Mouse (Mus musculus) ES-E14 (cell line): Measurements from ENCODE around the gene Nudt7. TPM values are rescaled to one million over a fixed set of nuclear protein-coding genes. Genes with fewer than 3 reads are reported as not detected.

Experiments
- DNase-seq: peaks from one replicate; pipeline ENCODE4 v3.0.0-alpha.2; 2013; ENCODE audit warnings: low read depth, low spot score
- H3K27ac ChIP-seq: 2 replicates; pipeline ENCODE4 v1.5.1; 2012; ENCODE audit warnings: low read depth, mild to moderate bottlenecking, low read length, moderate library complexity, mixed read lengths; ENCODE audit not compliant: poor library complexity, insufficient read depth, severe bottlenecking
- H3K36me3 ChIP-seq: 2 replicates; pipeline ENCODE4 v1.6.1; 2012; ENCODE audit warnings: mild to moderate bottlenecking, low read length, moderate library complexity, mixed read lengths; ENCODE audit not compliant: control insufficient read depth, poor library complexity, insufficient read depth, severe bottlenecking
- H3K4me1 ChIP-seq, 2 experiments: fragments of 150-350 bp in 1 of 2; sonication (generic) in 1 of 2; 2 replicates each; pipeline ENCODE4 v1.6.1; 2012; ENCODE audit warnings: low read length in 2 of 2, mild to moderate bottlenecking in 1 of 2, mixed read lengths in 1 of 2; ENCODE audit not compliant: control insufficient read depth in 2 of 2, insufficient read depth in 2 of 2, poor library complexity in 1 of 2
- H3K4me3 ChIP-seq, 2 experiments: fragments of 150-350 bp in 1 of 2; sonication (generic) in 1 of 2; 2 replicates each; pipeline ENCODE4 v1.5.1; 2012; ENCODE audit warnings: low read length in 2 of 2, low read depth in 1 of 2, mild to moderate bottlenecking in 1 of 2, mixed read lengths in 1 of 2; ENCODE audit not compliant: insufficient read depth in 1 of 2, poor library complexity in 1 of 2, severe bottlenecking in 1 of 2
- H3K9ac ChIP-seq: 2 replicates; pipeline ENCODE4 v1.6.1; 2012; ENCODE audit warnings: low read depth, mild to moderate bottlenecking, low read length, mixed read lengths; ENCODE audit not compliant: poor library complexity, insufficient read depth, severe bottlenecking
- H3K9me3 ChIP-seq: fragments of 150-350 bp; sonication (generic); 2 replicates; pipeline ENCODE4 v1.6.1; 2012; ENCODE audit warnings: low read depth, mild to moderate bottlenecking, low read length; ENCODE audit not compliant: control insufficient read depth, insufficient read depth
- CHD2 ChIP-seq: IDR thresholded peaks from 2 replicates; pipeline ENCODE4 v1.6.1; 2014; ENCODE audit warnings: mild to moderate bottlenecking, low read depth, low read length, inconsistent platforms
- HCFC1 ChIP-seq: IDR thresholded peaks from 2 replicates; pipeline ENCODE4 v1.6.1; 2012; ENCODE audit warnings: low read length, inconsistent platforms, borderline replicate concordance; ENCODE audit not compliant: insufficient read depth
- MAFK ChIP-seq: IDR thresholded peaks from 2 replicates; pipeline ENCODE4 v1.6.1; 2014; ENCODE audit warnings: mild to moderate bottlenecking, low read depth, low read length, inconsistent platforms; ENCODE audit not compliant: insufficient read depth
- ZC3H11A ChIP-seq: IDR thresholded peaks from 2 replicates; pipeline ENCODE4 v1.6.1; 2012; ENCODE audit warnings: low read depth, mild to moderate bottlenecking, inconsistent platforms, low read length, borderline replicate concordance
- ZNF384 ChIP-seq: IDR thresholded peaks from 2 replicates; pipeline ENCODE4 v1.6.1; 2012; ENCODE audit warnings: low read depth, low read length, inconsistent platforms
- in situ Hi-C, 2 experiments: fragments of 600-800 bp; cut with MboI; formaldehyde crosslinking; loops; one replicate each; pipeline ENCODE4 v1.15.1; 2025; ENCODE audit warnings: low sequenced_read_pairs in 2 of 2, inconsistent platforms in 1 of 2; ENCODE audit not compliant: unreplicated experiment in 2 of 2
- total RNA-seq: library from RNA; depleted of rRNA; stranded (reverse); fragments of 300-350 nt; gene quantifications from 2 replicates; pipeline ENCODE4 v1.2.3, GENCODE M21; 2012

The Nudt7 gene
- total RNA-seq, 1 experiment, result 1.8 TPM

DNA sequence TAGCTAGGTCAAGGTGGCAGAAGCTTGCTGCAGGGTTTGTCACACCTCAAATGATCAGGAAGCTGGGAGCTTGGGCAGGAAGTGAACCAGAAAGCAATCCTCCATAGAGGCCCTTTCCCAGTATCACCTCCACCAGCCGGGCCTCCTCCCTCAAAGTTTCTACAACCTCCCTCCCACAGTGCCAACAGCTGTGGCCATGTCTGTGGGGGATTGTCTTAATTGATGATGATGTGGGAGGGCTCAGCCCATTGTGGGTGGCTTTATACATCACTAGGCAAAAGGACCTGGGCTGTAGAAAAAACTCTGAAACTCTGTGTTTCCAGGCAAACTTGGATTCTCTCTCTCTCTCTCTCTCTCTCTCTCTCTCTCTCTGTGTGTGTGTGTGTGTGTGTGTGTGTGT is 18.3 kb upstream of the Nudt7 start:
- H3K27ac ChIP-seq, result no peak overlapping the region

DNA sequence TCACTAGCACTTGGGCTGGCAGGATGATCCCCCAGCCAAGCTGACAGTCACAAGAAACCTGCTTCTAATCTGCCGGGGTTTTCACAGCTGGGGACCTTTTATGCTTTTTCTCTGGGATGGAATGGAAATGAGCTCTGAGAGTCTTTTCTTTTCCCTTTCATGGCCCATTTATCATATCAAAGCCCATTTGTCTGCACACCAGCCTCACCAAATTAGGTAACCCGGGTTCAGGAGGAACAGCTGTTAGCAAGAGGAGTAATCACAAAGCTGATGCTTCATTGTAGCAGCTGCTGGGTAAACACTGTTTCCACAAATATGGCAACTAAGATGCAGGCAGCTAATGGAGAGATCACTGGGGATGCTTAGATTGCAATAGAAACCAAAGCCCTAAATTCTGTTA is 17.3 kb upstream of the Nudt7 start:
- Histone ChIP-seq H3K27ac (no peak overlapping the region), H3K4me3 (no peak overlapping the region)
- peak; percentile 58 for DNase-seq

More for the DNA sequence above, 18.3 kb upstream of the Nudt7 start:
- TF ChIP-seq CHD2 (no peak), HCFC1 (no peak), ZNF384 (no peak), MAFK (no peak), ZC3H11A (no peak)
- no peak overlapping the region for H3K9ac ChIP-seq
- H3K9me3 ChIP-seq, result no peaks in the 10 kb centered on the region
- no peaks in the 10 kb centered on the region for H3K36me3 ChIP-seq
- peaks cover 4 to 9% of the 10 kb centered on the region in 2 experiments; a peak in 2 of 4 replicates for H3K4me1 ChIP-seq
- in situ Hi-C loops, result no loop called here
- no peak for DNase-seq
- H3K4me3 ChIP-seq, result no peak overlapping the region

DNA sequence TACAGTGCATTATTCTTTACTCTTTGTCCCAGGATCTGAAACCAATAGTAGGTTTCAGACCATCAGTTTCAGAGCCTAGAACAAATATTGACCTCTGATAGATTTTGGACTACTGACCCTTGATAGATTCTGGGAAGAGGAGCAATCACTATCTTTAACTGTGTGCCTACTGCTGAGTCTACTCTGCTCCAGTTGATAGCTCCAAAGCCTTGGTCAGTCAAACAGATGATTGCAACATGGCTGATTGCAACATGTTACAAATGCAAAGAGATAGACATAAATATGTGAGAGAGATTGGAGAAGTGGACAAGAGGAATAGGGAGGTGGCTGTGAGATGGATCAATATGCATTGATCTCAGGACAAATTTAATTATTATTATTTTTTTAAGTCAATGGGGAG is 15.9 kb upstream of the Nudt7 start:
- H3K9ac ChIP-seq, result no peak overlapping the region
- no peak for DNase-seq
- peaks cover 4 to 9% of the 10 kb centered on the region in 2 experiments; a peak in 2 of 4 replicates for H3K4me1 ChIP-seq
- H3K9me3 ChIP-seq, result no peaks in the 10 kb centered on the region
- H3K4me3 ChIP-seq, result no peak overlapping the region
- H3K27ac ChIP-seq, result no peak overlapping the region
- no peaks in the 10 kb centered on the region for H3K36me3 ChIP-seq
- TF ChIP-seq MAFK (no peak), ZC3H11A (no peak), ZNF384 (no peak)
- in situ Hi-C loops, result no loop called here

More for the DNA sequence above, 17.3 kb upstream of the Nudt7 start:
- in situ Hi-C loops, result no loop called here
- H3K36me3 ChIP-seq, result no peaks in the 10 kb centered on the region
- TF ChIP-seq ZNF384 (no peak), MAFK (no peak), ZC3H11A (no peak), HCFC1 (no peak), CHD2 (no peak)
- no peak overlapping the region for H3K9ac ChIP-seq
- no peaks in the 10 kb centered on the region for H3K9me3 ChIP-seq
- H3K4me1 ChIP-seq, result peaks cover 4 to 9% of the 10 kb centered on the region in 2 experiments; a peak in 2 of 4 replicates

DNA sequence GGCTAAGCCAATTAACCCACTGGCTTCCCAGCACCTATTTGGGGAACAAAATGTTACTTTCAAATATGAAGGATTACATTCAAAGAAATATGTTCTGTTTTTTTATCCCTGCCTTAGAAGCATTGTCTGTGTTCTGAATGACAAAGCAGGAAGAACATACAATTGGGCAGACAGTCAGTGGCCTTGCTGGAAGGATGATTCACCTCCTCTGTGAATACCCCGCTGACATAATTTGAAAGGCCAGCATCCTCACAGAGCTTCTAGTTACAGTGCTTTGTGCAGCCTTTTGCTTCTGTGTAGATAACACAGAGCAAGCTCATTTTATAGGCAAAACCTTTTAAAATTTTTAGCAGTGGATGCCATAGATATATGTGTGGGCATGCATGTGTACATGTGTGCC is 11.6 kb upstream of the Nudt7 start:
- TF ChIP-seq CHD2, result no peak
- TF ChIP-seq ZNF384, result no peak
- no peak for TF ChIP-seq HCFC1
- TF ChIP-seq MAFK, result no peak
- no peak for TF ChIP-seq ZC3H11A
- no peak overlapping the region for H3K9ac ChIP-seq
- no peak overlapping the region for H3K4me3 ChIP-seq
- H3K9me3 ChIP-seq, result no peaks in the 10 kb centered on the region
- no peaks in the 10 kb centered on the region for H3K36me3 ChIP-seq
- in situ Hi-C loops, result no loop called here
- no peak for DNase-seq
- no peak overlapping the region for H3K27ac ChIP-seq
- H3K4me1 ChIP-seq, result no peaks in the 10 kb centered on the region

DNA sequence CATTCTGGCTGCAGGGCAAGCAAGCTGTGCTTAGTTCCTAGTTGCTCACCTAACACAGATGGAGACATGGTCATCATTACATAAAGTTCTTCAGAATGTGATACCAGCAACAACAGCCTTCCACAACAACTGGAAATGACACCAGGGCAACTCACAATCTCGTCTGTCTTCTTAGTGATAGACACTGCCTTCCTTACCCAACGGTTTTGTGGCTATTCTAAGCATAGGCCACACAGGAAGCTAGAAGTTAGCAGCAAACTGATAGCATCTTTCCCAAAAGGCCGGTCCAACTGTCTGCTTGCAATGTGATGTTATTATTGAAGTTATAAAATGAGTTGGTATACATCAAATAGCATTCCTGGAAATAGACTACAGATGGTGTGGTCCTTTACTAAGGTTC is 9.7 kb upstream of the Nudt7 start:
- Histone ChIP-seq H3K36me3 (no peaks in the 10 kb centered on the region), H3K4me1 (no peaks in the 10 kb centered on the region), H3K9me3 (no peaks in the 10 kb centered on the region), H3K9ac (no peak overlapping the region), H3K27ac (no peak overlapping the region), H3K4me3 (no peak overlapping the region)
- TF ChIP-seq ZNF384 (no peak), ZC3H11A (no peak), HCFC1 (no peak), CHD2 (no peak), MAFK (no peak)
- DNase-seq, result no peak
- in situ Hi-C loops, result no loop called here
